Mouse (Mus musculus) limb, embryonic 14.5 days (tissue): ENCODE results near the gene Scamp2. TPM values are rescaled to one million over a fixed set of nuclear protein-coding genes. Genes with fewer than 3 reads are reported as not detected.

Source experiments
- ATAC-seq: fragments of 200-750 bp; cut with Nextera tagmentation; 2 replicates; pipeline ENCODE4 v1.8.0; 2017; ENCODE audit warnings: low read depth, moderate number of reproducible peaks, moderate TSS enrichment; ENCODE audit not compliant: low FRiP score
- DNase-seq: peaks from one replicate; pipeline ENCODE4 v3.0.0-alpha.2; 2015; ENCODE audit warnings: low spot score
- H3K27ac ChIP-seq: fragments of 300-500 bp; sonication (generic); replicated peaks from 2 replicates; pipeline ENCODE4 v1.5.1; 2014; ENCODE audit warnings: low read depth, mild to moderate bottlenecking, low read length, moderate library complexity, mixed read lengths
- H3K27me3 ChIP-seq: fragments of 300-500 bp; sonication (generic); 2 replicates; pipeline ENCODE4 v1.6.1; 2014; ENCODE audit warnings: low read length, mixed read lengths; ENCODE audit not compliant: control insufficient read depth, insufficient read depth
- H3K36me3 ChIP-seq: fragments of 300-500 bp; sonication (generic); 2 replicates; pipeline ENCODE4 v1.6.1; 2014; ENCODE audit warnings: mild to moderate bottlenecking, low read length, moderate library complexity, mixed read lengths; ENCODE audit not compliant: control insufficient read depth, insufficient read depth
- H3K4me1 ChIP-seq: fragments of 300-500 bp; sonication (generic); 2 replicates; pipeline ENCODE4 v1.6.1; 2014; ENCODE audit warnings: antibody characterized with exemption, low read length, mixed read lengths; ENCODE audit not compliant: control insufficient read depth, insufficient read depth
- H3K4me2 ChIP-seq: fragments of 300-500 bp; sonication (generic); replicated peaks from 2 replicates; pipeline ENCODE4 v1.6.1; 2014; ENCODE audit warnings: low read depth, mild to moderate bottlenecking, low read length, moderate library complexity; ENCODE audit not compliant: severe bottlenecking
- H3K4me3 ChIP-seq: fragments of 300-500 bp; sonication (generic); replicated peaks from 2 replicates; pipeline ENCODE4 v1.5.1; 2014; ENCODE audit warnings: low read length
- H3K9ac ChIP-seq: fragments of 300-500 bp; sonication (generic); 2 replicates; pipeline ENCODE4 v1.6.1; 2014; ENCODE audit warnings: mild to moderate bottlenecking, low read depth, low read length, moderate library complexity; ENCODE audit not compliant: severe bottlenecking
- H3K9me3 ChIP-seq: fragments of 300-500 bp; sonication (generic); 2 replicates; pipeline ENCODE4 v1.6.1; 2016; ENCODE audit warnings: low read length; ENCODE audit not compliant: control insufficient read depth
- POLR2A ChIP-seq: fragments of 200-500 bp; IDR thresholded peaks from 2 replicates; pipeline ENCODE4 v1.8.0; 2012; ENCODE audit warnings: inconsistent platforms, mild to moderate bottlenecking, moderate library complexity, borderline replicate concordance; ENCODE audit not compliant: insufficient read depth, insufficient read length; ENCODE audit errors: extremely low read depth
- WGBS: fragments of 180-500 bp; shearing (Covaris S2); extraction: QIAGEN DNeasy Blood & Tissue Kit; methylation state at CpG from one replicate; pipeline ENCODE4 v1.1.7; 2014; 5-methylcytosine and 5-hydroxymethylcytosine counted together
- polyA plus RNA-seq, 2 experiments: library from polyadenylated mRNA; depleted of rRNA in 1 of 2; stranded (reverse) in 1 of 2; unstranded in 1 of 2; fragments of >200 nt; fragmentation: Nextera tagmentation in 1 of 2; extraction: Ambion mirVana in 1 of 2; gene quantifications; 2 replicates each; pipeline versions ENCODE4 v1.2.1 to v1.2.3; 2012 to 2014

Gene Scamp2
- polyA plus RNA-seq, 2 experiments: 75.3 to 82.5 TPM

GRCm38 (mm10) chr9:57594174-57594509 lies 33.4 kb downstream of the Scamp2 start:
- Histone ChIP-seq H3K9ac (no peak overlapping the region), H3K36me3 (peaks cover 38% of the 10 kb centered on the region), H3K27ac (no peak overlapping the region), H3K4me1 (peaks cover 5% of the 10 kb centered on the region), H3K27me3 (no peaks in the 10 kb centered on the region), H3K4me2 (no peak overlapping the region), H3K9me3 (no peaks in the 10 kb centered on the region), H3K4me3 (no peak overlapping the region)
- no peak for TF ChIP-seq POLR2A
- WGBS: 79% methylated on average over 9 of the region's 9 CpGs
- no peak for DNase-seq
- ATAC-seq: no peak

DNA sequence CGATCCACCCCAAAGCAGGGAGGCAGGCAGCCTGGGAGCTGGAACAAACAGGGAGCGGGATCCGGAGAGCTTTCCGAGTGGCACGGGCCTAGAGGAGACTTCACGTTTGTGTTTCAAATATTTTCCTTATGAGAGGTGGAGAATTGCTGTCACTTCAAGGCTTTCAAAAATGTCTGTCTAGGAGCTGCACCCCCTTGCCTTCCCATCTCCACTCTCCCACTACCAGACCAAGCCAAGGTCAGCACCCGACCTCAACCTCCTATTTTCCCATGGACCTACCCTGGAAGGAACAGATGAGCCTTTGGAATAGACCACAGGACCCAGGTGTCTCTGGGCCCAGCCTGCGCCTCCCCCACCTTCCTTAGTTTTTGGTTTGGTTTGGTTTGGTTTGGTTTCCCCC lies 36.5 kb downstream of the Scamp2 start:
- no peak for ATAC-seq
- Histone ChIP-seq H3K4me3 (no peak overlapping the region), H3K9me3 (no peaks in the 10 kb centered on the region), H3K4me1 (no peaks in the 10 kb centered on the region), H3K4me2 (no peak overlapping the region), H3K27me3 (no peaks in the 10 kb centered on the region), H3K27ac (no peak overlapping the region), H3K36me3 (peaks cover 33% of the 10 kb centered on the region), H3K9ac (no peak overlapping the region)
- DNase-seq: no peak
- no peak for TF ChIP-seq POLR2A
- 83% methylated on average over 8 of the region's 8 CpGs for WGBS

DNA sequence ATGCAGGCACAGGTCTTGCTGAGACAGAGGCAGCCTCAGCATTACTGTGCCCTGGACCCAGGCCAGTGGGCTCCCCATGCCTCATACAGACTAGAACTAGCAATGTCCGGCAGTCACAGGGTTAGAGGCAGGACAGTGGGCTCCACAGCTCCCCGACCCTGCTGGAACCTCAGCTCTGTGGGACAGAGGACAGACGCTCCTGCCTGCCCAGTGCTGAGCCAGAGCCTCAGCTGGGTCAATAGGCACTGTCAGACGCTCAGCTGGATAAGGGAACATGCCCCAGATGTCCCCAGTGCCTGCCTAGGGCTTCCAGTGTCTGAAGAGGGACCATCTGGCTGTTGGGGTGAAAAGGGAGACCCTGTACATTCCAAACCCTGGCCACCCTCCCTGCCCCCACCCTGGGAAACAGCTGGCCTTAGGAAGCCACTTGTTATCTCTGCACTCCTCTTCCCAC lies 37.2 kb downstream of the Scamp2 start:
- DNase-seq: no peak
- 0 out of 2 replicates have a peak, but pooled peaks have one; percentile 20 for ATAC-seq
- H3K9me3 ChIP-seq: no peaks in the 10 kb centered on the region
- no peak overlapping the region for H3K4me2 ChIP-seq
- H3K4me3 ChIP-seq: no peak overlapping the region
- no peak overlapping the region for H3K27ac ChIP-seq
- H3K4me1 ChIP-seq: no peaks in the 10 kb centered on the region
- no peak for TF ChIP-seq POLR2A
- 32% methylated on average over 4 of the region's 4 CpGs for WGBS
- peaks cover 27% of the 10 kb centered on the region for H3K36me3 ChIP-seq
- no peaks in the 10 kb centered on the region for H3K27me3 ChIP-seq
- H3K9ac ChIP-seq: no peak overlapping the region

DNA sequence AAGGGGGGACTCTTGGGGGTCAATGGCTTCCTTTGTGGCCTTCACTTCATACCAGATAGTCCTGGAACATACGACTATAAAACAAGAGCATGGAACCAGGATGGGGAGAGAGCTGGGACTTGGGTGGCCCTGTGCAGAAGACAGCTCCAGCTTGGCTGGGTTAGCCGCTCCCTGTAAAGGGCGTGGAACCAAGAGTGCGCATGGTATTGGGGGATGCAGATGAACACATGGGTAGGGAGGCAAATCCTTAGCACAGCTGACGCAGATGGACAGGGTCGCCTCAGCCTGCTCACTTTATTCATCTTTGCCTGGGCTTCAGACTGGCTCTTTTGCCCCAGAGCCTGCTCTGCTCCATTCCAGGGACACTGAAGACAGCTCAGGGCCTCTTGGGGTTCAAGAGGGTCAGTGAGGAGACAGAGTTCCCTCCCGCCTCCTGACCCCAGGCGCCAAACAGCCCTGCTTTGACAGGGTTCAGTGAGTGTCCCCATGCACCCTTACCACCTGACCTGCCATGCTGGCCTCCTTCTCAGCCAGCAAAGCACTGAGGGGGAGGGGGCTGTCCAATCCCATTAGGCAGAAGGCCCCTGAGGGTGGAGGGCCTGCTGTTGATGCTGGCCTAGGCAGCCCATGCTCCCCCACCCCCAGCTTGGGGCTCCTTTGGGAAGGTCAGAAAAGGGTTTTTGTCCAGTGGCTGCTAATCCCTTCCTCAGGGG lies 38.3 kb downstream of the Scamp2 start:
- TF ChIP-seq POLR2A: no peak
- Histone ChIP-seq H3K36me3 (peaks cover 17% of the 10 kb centered on the region), H3K27me3 (no peaks in the 10 kb centered on the region), H3K27ac (no peak overlapping the region), H3K4me1 (no peaks in the 10 kb centered on the region), H3K4me3 (no peak overlapping the region), H3K9ac (no peak overlapping the region), H3K9me3 (no peaks in the 10 kb centered on the region), H3K4me2 (no peak overlapping the region)
- WGBS: 53% methylated on average over 8 of the region's 8 CpGs
- ATAC-seq: no peak
- DNase-seq: no peak

- no peaks in the 10 kb centered on the region for H3K27me3 ChIP-seq
- no peak overlapping the region for H3K9ac ChIP-seq
- H3K27ac ChIP-seq: no peak overlapping the region
- ATAC-seq: peak; percentile 36; the same call in 1 of the 2 replicates
- no peaks in the 10 kb centered on the region for H3K9me3 ChIP-seq
- TF ChIP-seq POLR2A: no peak
- H3K4me1 ChIP-seq: no peaks in the 10 kb centered on the region
- WGBS: 6% methylated on average over 3 of the region's 3 CpGs
- no peaks in the 10 kb centered on the region for H3K36me3 ChIP-seq
- no peak overlapping the region for H3K4me3 ChIP-seq
- no peak overlapping the region for H3K4me2 ChIP-seq
- DNase-seq: no peak
Observed at GRCm38 (mm10) chr9:57600620-57601352, 40.0 kb downstream of the Scamp2 start.

- H3K27me3 ChIP-seq: no peaks in the 10 kb centered on the region
- no peaks in the 10 kb centered on the region for H3K4me1 ChIP-seq
Observed at GRCm38 (mm10) chr9:57601353-57601706, 40.6 kb downstream of the Scamp2 start.

More at GRCm38 (mm10) chr9:57601353-57601706, 40.6 kb downstream of the Scamp2 start:
- H3K27ac ChIP-seq: no peak overlapping the region
- no peak for TF ChIP-seq POLR2A
- no peaks in the 10 kb centered on the region for H3K9me3 ChIP-seq
- DNase-seq: no peak
- H3K9ac ChIP-seq: no peak overlapping the region
- no peak for ATAC-seq
- no peak overlapping the region for H3K4me2 ChIP-seq
- H3K36me3 ChIP-seq: no peaks in the 10 kb centered on the region
- no peak overlapping the region for H3K4me3 ChIP-seq
- WGBS: 43% methylated on average over 2 of the region's 2 CpGs
